Mouse (Mus musculus) heart, embryonic 15.5 days (tissue): ENCODE results near the gene Alkbh1. TPM values are rescaled to one million over a fixed set of nuclear protein-coding genes. Genes with fewer than 3 reads are reported as not detected.

Experiments used
- ATAC-seq: fragments of 200-750 bp; cut with Nextera tagmentation; replicated peaks from 2 replicates; pipeline ENCODE4 v1.8.0; 2017; ENCODE audit warnings: low read depth, moderate TSS enrichment; ENCODE audit not compliant: insufficient number of reproducible peaks, insufficient read depth, low FRiP score
- H3K27ac ChIP-seq: fragments of 300-500 bp; sonication (generic); 2 replicates; pipeline ENCODE4 v1.5.1; 2015; ENCODE audit warnings: mild to moderate bottlenecking, inconsistent platforms
- H3K27me3 ChIP-seq: fragments of 300-500 bp; sonication (generic); 2 replicates; pipeline ENCODE4 v1.6.1; 2015; ENCODE audit warnings: inconsistent platforms
- H3K36me3 ChIP-seq: fragments of 300-500 bp; sonication (generic); 2 replicates; pipeline ENCODE4 v1.6.1; 2015; ENCODE audit warnings: mild to moderate bottlenecking, inconsistent platforms
- H3K4me1 ChIP-seq: fragments of 300-500 bp; sonication (generic); replicated peaks from 2 replicates; pipeline ENCODE4 v1.6.1; 2015; ENCODE audit warnings: inconsistent platforms
- H3K4me2 ChIP-seq: fragments of 300-500 bp; sonication (generic); 2 replicates; pipeline ENCODE4 v1.6.1; 2015; ENCODE audit warnings: inconsistent platforms, mild to moderate bottlenecking, moderate library complexity
- H3K4me3 ChIP-seq: fragments of 300-500 bp; sonication (generic); 2 replicates; pipeline ENCODE4 v1.5.1; 2015; ENCODE audit warnings: mild to moderate bottlenecking, inconsistent platforms
- H3K9ac ChIP-seq: fragments of 300-500 bp; sonication (generic); 2 replicates; pipeline ENCODE4 v1.6.1; 2015; ENCODE audit warnings: mild to moderate bottlenecking, inconsistent platforms
- H3K9me3 ChIP-seq: fragments of 300-500 bp; sonication (generic); replicated peaks from 2 replicates; pipeline ENCODE4 v1.6.1; 2016; ENCODE audit warnings: inconsistent platforms
- WGBS: fragments of 180-500 bp; shearing (Covaris S2); methylation state at CpG from one replicate; pipeline ENCODE4 v1.1.7; 2015; ENCODE audit warnings: mixed read lengths; 5-methylcytosine and 5-hydroxymethylcytosine counted together
- polyA plus RNA-seq: library from polyadenylated mRNA; unstranded; fragments of >200 nt; fragmentation: Nextera tagmentation; extraction: Ambion mirVana; gene quantifications from 2 replicates; pipeline ENCODE4 v1.2.1, GENCODE M21; 2015

Alkbh1 gene
- polyA plus RNA-seq, 1 experiment from 2014 or later, result 33.4 TPM

DNA sequence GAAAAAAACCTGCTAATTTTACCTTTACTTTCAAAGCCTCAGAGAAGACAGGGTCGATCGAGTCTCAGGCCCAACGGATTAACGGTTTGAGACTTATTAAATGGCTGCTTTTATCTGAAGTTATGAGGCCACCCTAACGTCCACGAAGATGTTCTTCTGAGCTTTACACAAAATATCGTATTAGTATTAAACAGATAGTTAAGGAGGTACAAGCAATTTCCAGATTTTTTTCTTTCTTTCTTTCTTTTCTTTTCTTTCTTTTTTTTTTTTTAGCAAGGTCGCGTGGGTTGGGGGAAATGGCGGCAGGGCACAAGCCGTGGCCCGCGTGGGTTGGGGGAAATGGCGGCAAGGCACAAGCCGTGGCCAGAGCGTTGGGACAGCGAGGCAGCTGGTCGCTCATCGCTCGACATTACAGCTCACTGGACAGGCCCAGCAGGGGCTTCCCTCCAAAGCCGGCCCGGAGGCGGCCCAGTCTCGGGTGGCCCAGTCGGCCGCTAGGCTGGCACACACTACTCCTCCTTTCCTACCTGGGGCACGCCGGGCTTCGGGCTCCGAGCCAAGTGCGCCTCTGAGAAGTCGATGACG lies 610 bp downstream of the Alkbh1 start:
- Histone ChIP-seq H3K27me3 (no peaks in the 10 kb centered on the region), H3K4me3 (peak overlapping the region; percentile 87), H3K36me3 (peaks cover 49% of the 10 kb centered on the region), H3K4me2 (peak overlapping the region; percentile 80), H3K4me1 (peaks cover 17% of the 10 kb centered on the region), H3K27ac (peak overlapping the region; percentile 88), H3K9me3 (no peaks in the 10 kb centered on the region), H3K9ac (peak overlapping the region; percentile 93)
- ATAC-seq, result peak; percentile 67
- WGBS, result under 1% methylated on average over 33 of the region's 33 CpGs

DNA sequence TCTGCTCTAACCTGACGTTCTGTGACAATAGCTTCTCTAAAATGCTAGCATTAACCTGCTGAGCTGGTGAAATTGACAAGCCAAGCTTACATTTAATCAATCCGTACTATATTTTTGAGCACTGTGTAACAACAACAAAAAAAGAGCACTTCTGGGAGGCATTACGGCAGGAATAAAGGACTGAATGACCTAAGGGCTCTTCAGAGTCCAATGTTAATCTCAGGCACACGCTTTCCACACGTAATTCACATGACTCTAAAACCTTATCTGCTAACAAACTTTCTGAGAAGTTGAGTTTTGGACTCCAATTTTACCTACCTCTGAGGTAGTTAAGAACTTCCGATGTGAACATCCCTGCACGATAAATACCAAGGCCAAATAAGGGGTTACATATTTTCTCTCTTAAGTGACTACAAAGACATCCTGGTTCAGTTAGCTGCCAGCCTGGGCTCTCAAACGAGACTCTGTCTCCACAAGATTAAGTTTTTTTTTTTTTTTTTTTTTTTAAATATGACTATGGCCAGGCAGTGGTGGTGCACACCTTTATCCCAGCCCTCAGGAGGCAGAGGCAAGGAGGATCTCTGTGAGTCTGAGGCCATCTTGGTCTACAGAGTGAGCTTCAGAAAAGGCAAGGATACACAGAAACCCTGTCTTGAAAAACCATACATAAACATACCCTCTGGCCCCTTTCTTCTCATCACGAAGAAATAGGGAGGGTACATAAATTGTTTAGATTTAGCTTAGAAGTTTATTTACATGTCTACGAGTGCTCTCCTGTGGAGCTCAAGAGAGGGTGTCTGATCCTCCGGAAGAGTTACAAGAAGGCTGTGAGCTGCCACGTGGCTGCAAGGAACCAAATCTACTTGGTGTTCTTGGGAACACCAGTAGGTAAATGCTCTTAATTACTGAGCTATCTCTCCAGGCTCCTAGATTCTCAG lies 1.4 kb downstream of the Alkbh1 start:
- Histone ChIP-seq H3K9ac (peak overlapping the region; percentile 93), H3K4me1 (peaks cover 17% of the 10 kb centered on the region), H3K27me3 (no peaks in the 10 kb centered on the region), H3K9me3 (no peaks in the 10 kb centered on the region), H3K4me3 (peak overlapping the region; percentile 87), H3K36me3 (peaks cover 49% of the 10 kb centered on the region), H3K27ac (peak overlapping the region; percentile 88), H3K4me2 (peak overlapping the region; percentile 80)
- ATAC-seq, result no peak
- WGBS, result 13% methylated on average over 12 of the region's 12 CpGs

DNA sequence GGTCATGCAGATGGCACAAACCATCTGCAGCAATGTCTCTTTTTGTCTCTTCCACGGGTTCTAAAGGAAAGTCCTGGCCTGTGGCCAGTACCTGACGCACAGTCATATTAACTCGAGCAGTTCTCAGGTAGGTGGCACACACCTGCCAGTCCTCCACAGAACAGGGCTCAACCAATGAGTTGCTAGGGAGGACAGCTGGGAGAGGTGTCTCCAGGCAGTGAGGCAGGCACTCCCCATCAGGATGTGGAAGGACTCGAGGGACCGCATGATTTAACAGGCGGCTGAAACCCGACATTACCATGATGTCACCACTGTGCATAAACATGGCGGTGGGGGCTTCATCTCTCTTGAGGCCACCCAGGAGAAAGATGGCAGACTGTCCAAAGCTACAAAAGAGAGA lies 14.9 kb downstream of the Alkbh1 start:
- H3K4me2 ChIP-seq, result no peak overlapping the region
- peaks cover 82% of the 10 kb centered on the region for H3K36me3 ChIP-seq
- no peaks in the 10 kb centered on the region for H3K4me1 ChIP-seq
- no peaks in the 10 kb centered on the region for H3K27me3 ChIP-seq
- ATAC-seq, result no peak
- no peaks in the 10 kb centered on the region for H3K9me3 ChIP-seq
- no peak overlapping the region for H3K4me3 ChIP-seq
- H3K9ac ChIP-seq, result no peak overlapping the region
- 82% methylated on average over 8 of the region's 8 CpGs for WGBS
- H3K27ac ChIP-seq, result no peak overlapping the region

DNA sequence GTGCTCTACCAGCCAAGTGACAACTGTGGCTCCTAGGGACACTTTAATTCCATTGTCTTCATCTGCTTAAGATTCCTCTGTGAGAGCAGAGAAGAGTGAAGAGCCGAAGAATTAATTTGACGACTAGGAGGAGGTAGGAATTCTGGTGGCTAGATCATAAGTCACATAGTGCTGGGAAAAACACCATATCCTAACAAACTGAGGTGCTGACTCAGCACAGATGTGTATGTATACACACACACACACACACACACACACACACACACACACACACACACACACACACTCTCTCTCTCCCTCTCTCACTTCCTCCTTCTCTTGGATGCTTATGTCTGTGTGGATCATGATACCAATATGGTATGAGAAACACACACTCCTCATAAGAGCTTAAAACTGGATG lies 15.5 kb downstream of the Alkbh1 start:
- no peaks in the 10 kb centered on the region for H3K27me3 ChIP-seq
- no peak overlapping the region for H3K4me2 ChIP-seq
- H3K4me1 ChIP-seq, result no peaks in the 10 kb centered on the region
- no peak overlapping the region for H3K9ac ChIP-seq
- H3K4me3 ChIP-seq, result no peak overlapping the region
- no peak for ATAC-seq
- no peak overlapping the region for H3K27ac ChIP-seq
- H3K36me3 ChIP-seq, result peaks cover 81% of the 10 kb centered on the region
- 85% methylated on average over 2 of the region's 2 CpGs for WGBS
- no peaks in the 10 kb centered on the region for H3K9me3 ChIP-seq

DNA sequence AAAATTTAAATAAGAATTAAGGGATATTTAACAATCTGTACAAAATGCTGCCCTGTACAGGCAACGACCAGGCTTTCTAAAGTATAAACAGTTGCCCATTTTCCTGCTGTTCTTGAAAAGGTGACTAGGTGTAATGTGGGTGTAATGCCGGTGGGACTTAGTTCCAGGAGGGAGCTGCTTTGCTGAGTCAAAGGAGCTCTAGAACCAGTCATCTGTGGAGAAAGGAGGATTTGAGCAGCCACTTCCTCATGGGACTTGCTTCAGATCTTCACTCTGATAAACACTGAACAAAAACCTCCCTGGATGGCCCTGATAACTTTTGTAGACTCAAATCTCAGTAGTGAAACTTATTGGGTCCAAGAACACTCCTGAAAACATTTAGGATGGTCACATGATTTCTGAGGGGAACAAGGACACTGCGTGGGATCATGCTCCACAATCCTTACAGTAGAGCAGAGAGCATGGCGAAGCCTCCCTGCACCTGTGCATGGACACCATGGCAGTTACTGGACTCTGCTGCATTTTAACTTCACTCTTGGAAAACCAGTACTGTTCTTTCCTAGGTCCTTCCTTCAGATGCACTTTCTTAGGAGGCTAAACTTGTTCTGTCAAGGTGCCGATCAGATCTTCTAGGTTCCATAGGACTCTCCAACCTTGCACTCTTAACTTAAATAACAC lies 17.3 kb downstream of the Alkbh1 start:
- Histone ChIP-seq H3K36me3 (peaks cover 70% of the 10 kb centered on the region), H3K9me3 (no peaks in the 10 kb centered on the region), H3K27me3 (no peaks in the 10 kb centered on the region), H3K4me3 (no peak overlapping the region), H3K4me1 (no peaks in the 10 kb centered on the region), H3K27ac (no peak overlapping the region), H3K4me2 (no peak overlapping the region), H3K9ac (no peak overlapping the region)
- no peak for ATAC-seq
- 93% methylated on average over 5 of the region's 5 CpGs for WGBS

DNA sequence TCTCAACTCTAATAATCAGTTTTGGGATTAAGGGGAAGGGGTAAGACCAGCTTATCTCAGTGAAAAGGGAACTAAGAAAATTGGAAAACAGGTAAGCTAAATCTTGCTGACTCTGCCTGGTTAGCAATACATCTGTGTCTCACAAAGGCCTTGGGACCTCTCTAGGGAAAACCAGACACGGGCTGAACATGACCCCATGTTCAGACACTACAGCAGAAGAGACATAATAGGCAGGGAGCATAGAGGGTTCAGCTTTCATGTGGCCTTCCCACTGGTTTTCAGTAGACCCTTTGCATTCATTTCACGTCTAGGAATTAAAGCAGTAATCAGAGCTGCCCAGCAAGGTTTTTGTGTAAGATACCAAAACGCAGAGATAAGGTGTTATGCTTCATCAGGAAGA lies 19.3 kb downstream of the Alkbh1 start:
- no peaks in the 10 kb centered on the region for H3K27me3 ChIP-seq
- H3K27ac ChIP-seq, result no peak overlapping the region
- ATAC-seq, result no peak
- no peak overlapping the region for H3K9ac ChIP-seq
- no peaks in the 10 kb centered on the region for H3K9me3 ChIP-seq
- H3K4me1 ChIP-seq, result no peaks in the 10 kb centered on the region
- 45% methylated on average over 3 of the region's 3 CpGs for WGBS
- H3K36me3 ChIP-seq, result peaks cover 51% of the 10 kb centered on the region
- no peak overlapping the region for H3K4me3 ChIP-seq
- no peak overlapping the region for H3K4me2 ChIP-seq

DNA sequence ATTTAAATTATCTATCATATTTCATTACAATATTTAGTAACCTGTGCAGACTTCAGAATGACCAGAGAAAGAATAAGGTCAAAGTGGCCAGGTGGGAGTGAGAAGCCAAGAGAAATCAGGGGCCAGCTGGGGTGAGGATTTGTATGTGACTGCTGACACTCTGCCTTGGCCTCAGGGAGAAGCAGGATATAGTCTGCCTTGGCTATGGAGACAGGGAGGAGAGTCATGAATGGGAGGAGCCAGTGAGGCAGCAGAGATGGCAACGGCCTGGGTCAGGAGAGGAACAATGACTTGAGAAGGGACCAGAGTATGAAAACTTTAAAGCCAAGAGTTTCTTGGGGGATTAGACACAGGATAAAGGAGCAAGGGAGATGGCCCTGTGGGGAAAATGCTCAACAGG lies 20.1 kb downstream of the Alkbh1 start:
- WGBS, result 43% methylated on average over 1 of the region's 1 CpGs

DNA sequence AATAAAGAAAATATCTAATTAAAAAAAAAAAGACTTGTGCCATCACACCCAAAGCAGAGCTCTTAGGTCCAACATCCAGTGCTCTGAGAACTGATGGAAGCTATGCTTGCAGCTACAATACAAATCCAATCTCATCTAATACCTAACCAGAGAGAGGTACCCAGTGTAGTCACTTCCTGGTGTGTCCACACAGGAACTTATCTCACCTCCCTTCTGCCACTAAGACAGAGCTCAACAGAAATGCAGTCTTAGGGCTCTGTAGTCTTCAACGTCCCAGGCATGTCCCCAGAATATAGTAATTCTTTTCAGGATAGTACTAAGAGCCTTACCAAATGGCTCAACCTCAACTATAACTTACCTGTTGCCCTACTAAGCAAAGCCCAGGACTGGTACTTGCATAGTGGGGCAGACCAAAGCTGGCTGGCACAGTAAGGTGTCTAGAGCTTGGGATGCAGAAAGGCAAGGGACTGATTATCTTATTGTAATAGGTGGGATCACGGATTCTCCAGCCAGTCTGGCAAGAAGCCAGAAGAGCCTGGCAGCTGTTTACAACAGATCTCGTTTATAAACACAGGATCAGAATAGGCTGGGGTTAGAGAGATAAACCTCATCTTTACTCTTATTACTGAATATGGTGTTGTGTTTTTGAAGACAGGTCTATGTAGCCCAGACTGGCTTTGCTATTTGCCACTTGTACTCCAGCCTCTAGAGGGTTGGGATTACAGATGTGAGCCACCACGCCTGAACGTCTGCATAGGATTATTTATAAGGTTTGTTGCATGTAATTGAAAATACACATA lies 21.9 kb downstream of the Alkbh1 start:
- no peaks in the 10 kb centered on the region for H3K4me1 ChIP-seq
- peaks cover 26% of the 10 kb centered on the region; the same call in 1 of the 2 replicates for H3K36me3 ChIP-seq
- H3K4me3 ChIP-seq, result no peak overlapping the region
- no peak overlapping the region for H3K9ac ChIP-seq
- no peak overlapping the region for H3K27ac ChIP-seq
- no peak overlapping the region for H3K4me2 ChIP-seq
- 66% methylated on average over 5 of the region's 5 CpGs for WGBS
- no peaks in the 10 kb centered on the region for H3K27me3 ChIP-seq
- ATAC-seq, result no peak
- no peaks in the 10 kb centered on the region for H3K9me3 ChIP-seq

More for the DNA sequence above, 20.1 kb downstream of the Alkbh1 start:
- H3K9me3 ChIP-seq, result no peaks in the 10 kb centered on the region
- H3K36me3 ChIP-seq, result peaks cover 43% of the 10 kb centered on the region
- H3K4me2 ChIP-seq, result no peak overlapping the region
- no peak overlapping the region for H3K4me3 ChIP-seq
- H3K4me1 ChIP-seq, result no peaks in the 10 kb centered on the region
- ATAC-seq, result no peak
- H3K27me3 ChIP-seq, result no peaks in the 10 kb centered on the region
- H3K27ac ChIP-seq, result no peak overlapping the region
- H3K9ac ChIP-seq, result no peak overlapping the region

DNA sequence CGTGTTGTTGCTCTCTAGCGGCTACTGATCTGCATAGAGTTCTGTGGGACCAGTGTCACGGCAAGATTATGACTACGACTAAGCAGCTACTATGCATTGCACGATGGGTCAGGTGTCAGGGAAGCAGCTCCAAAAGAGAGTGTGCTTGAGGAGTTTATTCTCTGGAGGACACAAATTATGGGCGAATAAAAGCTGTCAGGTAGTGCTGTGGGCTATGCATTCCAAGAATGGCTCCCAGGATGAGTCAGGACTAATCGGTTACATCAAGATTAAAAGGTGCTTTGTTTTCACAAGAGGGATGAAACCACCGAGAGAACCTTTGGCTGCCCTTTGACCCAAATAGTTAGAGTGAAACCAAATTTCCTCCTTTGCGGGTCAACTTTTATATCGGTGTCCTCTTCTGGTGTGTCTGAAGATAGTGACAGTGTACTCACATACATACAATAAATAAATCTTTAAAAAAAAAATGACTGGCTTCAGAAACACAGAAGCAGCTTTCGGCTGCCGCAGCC lies 23.8 kb downstream of the Alkbh1 start:
- H3K27me3 ChIP-seq, result no peaks in the 10 kb centered on the region
- H3K27ac ChIP-seq, result no peak overlapping the region
- no peaks in the 10 kb centered on the region for H3K4me1 ChIP-seq
- WGBS, result 59% methylated on average over 12 of the region's 12 CpGs
- no peaks in the 10 kb centered on the region for H3K9me3 ChIP-seq
- no peak for ATAC-seq
- H3K4me2 ChIP-seq, result no peak overlapping the region
- peaks cover 11% of the 10 kb centered on the region; the same call in 1 of the 2 replicates for H3K36me3 ChIP-seq
- no peak overlapping the region for H3K9ac ChIP-seq
- H3K4me3 ChIP-seq, result no peak overlapping the region

DNA sequence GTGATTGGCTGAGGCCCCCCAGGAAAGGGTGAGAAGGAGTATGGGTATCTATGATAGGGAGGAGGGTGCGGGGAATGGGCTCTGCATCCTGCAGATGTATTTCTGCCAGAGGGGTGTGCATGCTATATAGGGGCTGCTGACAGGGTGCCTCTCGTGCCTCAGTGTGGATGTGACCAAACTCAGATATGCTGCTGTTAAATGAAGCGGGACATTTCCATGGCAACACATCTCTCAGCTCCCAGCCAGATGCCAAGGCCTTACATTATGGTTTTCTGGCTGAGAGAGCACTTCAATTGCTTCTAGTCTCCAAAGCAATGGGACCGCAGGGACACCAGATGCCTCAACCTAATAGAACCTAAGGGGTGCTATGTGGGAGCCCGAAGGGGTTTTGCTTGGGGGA lies 24.9 kb downstream of the Alkbh1 start:
- Histone ChIP-seq H3K9me3 (no peaks in the 10 kb centered on the region), H3K4me2 (no peak overlapping the region), H3K4me3 (no peak overlapping the region), H3K4me1 (no peaks in the 10 kb centered on the region), H3K27ac (no peak overlapping the region), H3K36me3 (peaks cover 11% of the 10 kb centered on the region; the same call in 1 of the 2 replicates), H3K9ac (no peak overlapping the region), H3K27me3 (no peaks in the 10 kb centered on the region)
- no peak for ATAC-seq
- WGBS, result 75% methylated on average over 5 of the region's 5 CpGs
